Comparison of ENCODE assay signal across 13 mouse cellular contexts in genomic region chr4:57005011-57005410, GRCm38 (mm10). TPM values are rescaled to one million over a fixed set of nuclear protein-coding genes. Genes with fewer than 3 reads are reported as not detected.
DNase-seq lines count a peak whose midpoint lies in the region; ATAC-seq lines count a peak whose summit lies in the region.
"Had no signal": no experiment of that assay in that cellular context is flagged by ENCODE, and none has a peak within 500 bp of the region (broad histone marks: within the 10 kb centered on the region; RNA-seq: fewer than 3 reads in every experiment).

No protein-coding gene starts in this region.

- H3K36me3 ChIP-seq in hindbrain, embryonic 13.5 days: no peaks in the 10 kb centered on the region
- H3K36me3 ChIP-seq in hindbrain, embryonic 10.5 days: no peaks in the 10 kb centered on the region
- H3K36me3 ChIP-seq in neural tube, embryonic 13.5 days: no peaks in the 10 kb centered on the region
- no peaks in the 10 kb centered on the region for H3K36me3 ChIP-seq in midbrain, embryonic 16.5 days (ENCODE audit: control insufficient read depth, insufficient read depth, low read length)
- H3K36me3 ChIP-seq in heart, embryonic 11.5 days (ENCODE audit: control insufficient read depth, insufficient read depth, low read length): no peaks in the 10 kb centered on the region
- H3K36me3 ChIP-seq: liver, embryonic 15.5 days had no signal

- ATAC-seq in hindbrain, embryonic 13.5 days (ENCODE audit: low FRiP score): peak; percentile 50; the same call in 1 of the 2 replicates
- ATAC-seq in neural tube, embryonic 13.5 days (ENCODE audit: low read depth): peak; percentile 72; the same call in 1 of the 2 replicates
- peak; percentile 71 for ATAC-seq in midbrain, embryonic 16.5 days
- no peak for ATAC-seq in heart, embryonic 11.5 days (replicated peaks; ENCODE audit: insufficient number of reproducible peaks, low FRiP score, low TSS enrichment)

- 69% methylated on average over 8 of the region's 8 CpGs for WGBS in hindbrain, embryonic 13.5 days
- WGBS in hindbrain, embryonic 10.5 days: 80% methylated on average over 8 of the region's 8 CpGs
- WGBS in neural tube, embryonic 13.5 days: 62% methylated on average over 8 of the region's 8 CpGs
- 75% methylated on average over 8 of the region's 8 CpGs for WGBS in midbrain, embryonic 16.5 days
- 73% methylated on average over 8 of the region's 8 CpGs for WGBS in heart, embryonic 11.5 days (ENCODE audit: insufficient replicate concordance)

- no peaks in the 10 kb centered on the region for H3K9me3 ChIP-seq in hindbrain, embryonic 13.5 days
- no peaks in the 10 kb centered on the region for H3K9me3 ChIP-seq in hindbrain, embryonic 10.5 days
- H3K9me3 ChIP-seq in neural tube, embryonic 13.5 days: no peaks in the 10 kb centered on the region
- no peaks in the 10 kb centered on the region for H3K9me3 ChIP-seq in midbrain, embryonic 16.5 days (replicated peaks; ENCODE audit: control insufficient read depth, low read length, poor library complexity, severe bottlenecking)
- no peaks in the 10 kb centered on the region for H3K9me3 ChIP-seq in heart, embryonic 11.5 days (replicated peaks; ENCODE audit: control insufficient read depth, low read length)
- H3K9me3 ChIP-seq: liver, embryonic 15.5 days had no signal

- no peak overlapping the region for H3K27ac ChIP-seq in hindbrain, embryonic 13.5 days
- no peak overlapping the region for H3K27ac ChIP-seq in hindbrain, embryonic 10.5 days
- no peak overlapping the region for H3K27ac ChIP-seq in neural tube, embryonic 13.5 days (replicated peaks)
- no peak overlapping the region for H3K27ac ChIP-seq in midbrain, embryonic 16.5 days (ENCODE audit: low read length)
- no peak overlapping the region for H3K27ac ChIP-seq in heart, embryonic 11.5 days (ENCODE audit: low read depth, low read length)
- H3K27ac ChIP-seq: liver, embryonic 15.5 days had no signal

- 0 out of 2 replicates have a peak, but pooled peaks cover 4% of the 10 kb centered on the region for H3K27me3 ChIP-seq in hindbrain, embryonic 13.5 days
- H3K27me3 ChIP-seq in hindbrain, embryonic 10.5 days (ENCODE audit: insufficient read depth, poor library complexity, severe bottlenecking): peaks cover 4% of the 10 kb centered on the region; the same call in 1 of the 2 replicates
- H3K27me3 ChIP-seq in neural tube, embryonic 13.5 days: no peaks in the 10 kb centered on the region
- no peaks in the 10 kb centered on the region for H3K27me3 ChIP-seq in midbrain, embryonic 16.5 days (ENCODE audit: control insufficient read depth, insufficient read depth, low read depth, low read length)
- 0 out of 2 replicates have a peak, but pooled peaks cover 4% of the 10 kb centered on the region for H3K27me3 ChIP-seq in heart, embryonic 11.5 days (ENCODE audit: control insufficient read depth, insufficient read depth, low read length)
- H3K27me3 ChIP-seq: liver, embryonic 15.5 days had no signal

- DNase-seq in hindbrain, embryonic 10.5 days (ENCODE audit: low spot score): no peak
- DNase-seq in neural tube, embryonic 10.5 days (ENCODE audit: extremely low spot score, low spot score): no peak
- DNase-seq in cerebellum, adult 9-10 months: peak; percentile 50
- no peak for DNase-seq in gastrocnemius, postnatal 10 days
- DNase-seq: adrenal gland, postnatal 10 days; kidney, postnatal 14 days had no signal

- no peak overlapping the region for H3K4me2 ChIP-seq in hindbrain, embryonic 13.5 days
- H3K4me2 ChIP-seq in neural tube, embryonic 13.5 days: no peak overlapping the region
- no peak overlapping the region for H3K4me2 ChIP-seq in midbrain, embryonic 16.5 days (ENCODE audit: low read length)
- no peak overlapping the region for H3K4me2 ChIP-seq in heart, embryonic 11.5 days
- H3K4me2 ChIP-seq: liver, embryonic 15.5 days had no signal

- H3K4me1 ChIP-seq in hindbrain, embryonic 13.5 days (replicated peaks): peaks cover 16% of the 10 kb centered on the region
- H3K4me1 ChIP-seq in hindbrain, embryonic 10.5 days (replicated peaks): no peaks in the 10 kb centered on the region
- peaks cover 5% of the 10 kb centered on the region; the same call in 1 of the 2 replicates for H3K4me1 ChIP-seq in neural tube, embryonic 13.5 days (replicated peaks)
- no peaks in the 10 kb centered on the region for H3K4me1 ChIP-seq in midbrain, embryonic 16.5 days (ENCODE audit: control insufficient read depth, insufficient read depth, low read length)
- no peaks in the 10 kb centered on the region for H3K4me1 ChIP-seq in heart, embryonic 11.5 days (ENCODE audit: control insufficient read depth, insufficient read depth, low read length)
- H3K4me1 ChIP-seq: liver, embryonic 15.5 days had no signal

- H3K9ac ChIP-seq in hindbrain, embryonic 13.5 days: no peak overlapping the region
- no peak overlapping the region for H3K9ac ChIP-seq in neural tube, embryonic 13.5 days
- no peak overlapping the region for H3K9ac ChIP-seq in midbrain, embryonic 16.5 days (ENCODE audit: low read depth, low read length)
- H3K9ac ChIP-seq in heart, embryonic 11.5 days (ENCODE audit: low read depth, low read length): no peak overlapping the region
- H3K9ac ChIP-seq: liver, embryonic 15.5 days had no signal

- H3K4me3 ChIP-seq in hindbrain, embryonic 13.5 days: no peak overlapping the region
- no peak overlapping the region for H3K4me3 ChIP-seq in hindbrain, embryonic 10.5 days
- H3K4me3 ChIP-seq in neural tube, embryonic 13.5 days: no peak overlapping the region
- no peak overlapping the region for H3K4me3 ChIP-seq in midbrain, embryonic 16.5 days (ENCODE audit: low read depth, low read length)
- H3K4me3 ChIP-seq in heart, embryonic 11.5 days (ENCODE audit: low read depth, low read length): no peak overlapping the region
- H3K4me3 ChIP-seq: liver, embryonic 15.5 days had no signal

RNA-seq across cellular contexts. Expression of gene Frrs1l, which starts 14.8 kb away (rescaled TPM):
- polyA plus RNA-seq in hindbrain, embryonic 13.5 days (2015; fragmentation: Nextera tagmentation; extraction: Ambion mirVana): 15.4 and 15.7 TPM in 2 replicates
- polyA plus RNA-seq in hindbrain, embryonic 10.5 days (2016; fragmentation: Nextera tagmentation; extraction: Ambion mirVana): 2.5 and 2.6 TPM in 2 replicates
- 13.8 and 15.1 TPM in 2 replicates for polyA plus RNA-seq in neural tube, embryonic 13.5 days (2015; fragmentation: Nextera tagmentation; extraction: Ambion mirVana)
- polyA plus RNA-seq in midbrain, embryonic 16.5 days (2015; fragmentation: Nextera tagmentation; extraction: Ambion mirVana): 23.2 and 23.8 TPM in 2 replicates
- under 1 TPM; 0.12 to 0.34 TPM for total RNA-seq in gastrocnemius, postnatal 10 days (2021)
- polyA plus RNA-seq in heart, embryonic 11.5 days (2014; fragmentation: Nextera tagmentation; extraction: Ambion mirVana): 0.08 and 0.14 TPM in 2 replicates
- total RNA-seq: hematopoietic stem cell, adult 5-6 weeks had no signal
- polyA plus RNA-seq: gonadal fat pad, adult 2 months had no signal

RNA-seq across cellular contexts. Expression of gene Tmem245, which starts 57.8 kb away (rescaled TPM):
- polyA plus RNA-seq in hindbrain, embryonic 13.5 days (2015; fragmentation: Nextera tagmentation; extraction: Ambion mirVana): 9.0 and 9.8 TPM in 2 replicates
- 10.8 and 13.4 TPM in 2 replicates for polyA plus RNA-seq in hindbrain, embryonic 10.5 days (2016; fragmentation: Nextera tagmentation; extraction: Ambion mirVana)
- 6.4 and 7.3 TPM in 2 replicates for polyA plus RNA-seq in neural tube, embryonic 13.5 days (2015; fragmentation: Nextera tagmentation; extraction: Ambion mirVana)
- polyA plus RNA-seq in midbrain, embryonic 16.5 days (2015; fragmentation: Nextera tagmentation; extraction: Ambion mirVana): 7.6 and 9.3 TPM in 2 replicates
- total RNA-seq in gastrocnemius, postnatal 10 days (2021): 10 to 100 TPM; 22.7 to 23.9 TPM
- 9.7 and 12.1 TPM in 2 replicates for polyA plus RNA-seq in heart, embryonic 11.5 days (2014; fragmentation: Nextera tagmentation; extraction: Ambion mirVana)
